ENCODE assay signal across 12 mouse cellular contexts in the genomic region with DNA sequence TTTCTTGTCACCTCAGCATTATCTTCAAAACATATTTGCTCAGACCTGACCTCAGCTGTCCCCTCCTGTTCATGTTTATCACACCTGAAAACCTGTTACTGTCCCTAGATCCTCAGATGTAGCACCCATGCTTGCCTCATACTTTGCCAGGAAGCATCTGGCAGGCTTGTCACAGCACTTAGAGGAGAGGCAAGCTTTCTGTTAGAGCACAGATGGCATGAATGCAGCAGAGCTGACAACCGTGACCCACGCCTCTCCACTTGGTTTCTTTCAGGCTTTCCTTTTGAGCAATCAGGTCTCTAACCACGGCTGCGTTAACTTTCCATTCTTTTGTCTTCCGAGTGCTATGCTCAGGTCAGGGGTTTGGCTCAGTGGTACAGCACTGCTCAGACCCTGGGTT. TPM values are rescaled to one million over a fixed set of nuclear protein-coding genes. Genes with fewer than 3 reads are reported as not detected.
DNase-seq lines count a peak whose midpoint lies in the region; ATAC-seq lines count a peak whose summit lies in the region.
"Had no signal": no experiment of that assay in that cellular context is flagged by ENCODE, and none has a peak within 500 bp of the region (broad histone marks: within the 10 kb centered on the region; RNA-seq: fewer than 3 reads in every experiment).

No protein-coding gene starts in this region.

- ATAC-seq in forebrain, embryonic 13.5 days = 0 out of 2 replicates have a peak, but pooled peaks have one; percentile 38
- no peak for ATAC-seq in forebrain, embryonic 11.5 days (replicated peaks; ENCODE audit: low FRiP score)
- no peak for ATAC-seq in liver, embryonic 13.5 days (ENCODE audit: low read depth)
- peak; percentile 80 for ATAC-seq in forebrain, embryonic 14.5 days
- no peak for ATAC-seq in midbrain, embryonic 12.5 days (ENCODE audit: low FRiP score, low read depth)
- no peak for ATAC-seq in heart, embryonic 11.5 days (replicated peaks; ENCODE audit: insufficient number of reproducible peaks, low FRiP score, low TSS enrichment)
- ATAC-seq: Patski had no signal

- H3K4me1 ChIP-seq in forebrain, embryonic 13.5 days = peaks cover 11% of the 10 kb centered on the region; the same call in 1 of the 2 replicates
- no peaks in the 10 kb centered on the region for H3K4me1 ChIP-seq in forebrain, embryonic 11.5 days (replicated peaks; ENCODE audit: control insufficient read depth, insufficient read depth, low read length)
- peaks cover 45% of the 10 kb centered on the region for H3K4me1 ChIP-seq in liver, embryonic 13.5 days (replicated peaks)
- H3K4me1 ChIP-seq in forebrain, embryonic 14.5 days (ENCODE audit: control insufficient read depth, insufficient read depth, low read length) = no peaks in the 10 kb centered on the region
- peaks cover 5% of the 10 kb centered on the region; the same call in 1 of the 2 replicates for H3K4me1 ChIP-seq in midbrain, embryonic 12.5 days
- no peaks in the 10 kb centered on the region for H3K4me1 ChIP-seq in heart, embryonic 11.5 days (ENCODE audit: control insufficient read depth, insufficient read depth, low read length)
- H3K4me1 ChIP-seq: heart, embryonic 15.5 days had no signal

- no peaks in the 10 kb centered on the region for H3K27me3 ChIP-seq in forebrain, embryonic 13.5 days
- H3K27me3 ChIP-seq in forebrain, embryonic 11.5 days (ENCODE audit: control insufficient read depth, insufficient read depth, low read length) = no peaks in the 10 kb centered on the region
- H3K27me3 ChIP-seq in liver, embryonic 13.5 days = no peaks in the 10 kb centered on the region
- H3K27me3 ChIP-seq in forebrain, embryonic 14.5 days (replicated peaks; ENCODE audit: control insufficient read depth, insufficient read depth, low read length) = no peaks in the 10 kb centered on the region
- no peaks in the 10 kb centered on the region for H3K27me3 ChIP-seq in midbrain, embryonic 12.5 days
- H3K27me3 ChIP-seq in heart, embryonic 11.5 days (ENCODE audit: control insufficient read depth, insufficient read depth, low read length) = no peaks in the 10 kb centered on the region
- H3K27me3 ChIP-seq: heart, embryonic 15.5 days; Patski had no signal

- H3K4me3 ChIP-seq in forebrain, embryonic 13.5 days = no peak overlapping the region
- no peak overlapping the region for H3K4me3 ChIP-seq in forebrain, embryonic 11.5 days (ENCODE audit: low read depth, low read length)
- no peak overlapping the region for H3K4me3 ChIP-seq in liver, embryonic 13.5 days (replicated peaks)
- no peak overlapping the region for H3K4me3 ChIP-seq in forebrain, embryonic 14.5 days (ENCODE audit: low read depth, low read length)
- H3K4me3 ChIP-seq in midbrain, embryonic 12.5 days = no peak overlapping the region
- no peak overlapping the region for H3K4me3 ChIP-seq in heart, embryonic 11.5 days (ENCODE audit: low read depth, low read length)
- H3K4me3 ChIP-seq: heart, embryonic 15.5 days; myocyte had no signal

- no peak overlapping the region for H3K4me2 ChIP-seq in forebrain, embryonic 13.5 days
- no peak overlapping the region for H3K4me2 ChIP-seq in forebrain, embryonic 11.5 days (ENCODE audit: low read depth, low read length, severe bottlenecking)
- no peak overlapping the region for H3K4me2 ChIP-seq in liver, embryonic 13.5 days
- no peak overlapping the region for H3K4me2 ChIP-seq in forebrain, embryonic 14.5 days (ENCODE audit: low read length)
- no peak overlapping the region for H3K4me2 ChIP-seq in midbrain, embryonic 12.5 days (replicated peaks)
- no peak overlapping the region for H3K4me2 ChIP-seq in heart, embryonic 11.5 days
- H3K4me2 ChIP-seq: heart, embryonic 15.5 days had no signal

- H3K9me3 ChIP-seq in forebrain, embryonic 13.5 days (replicated peaks) = no peaks in the 10 kb centered on the region
- H3K9me3 ChIP-seq in forebrain, embryonic 11.5 days (ENCODE audit: control insufficient read depth, low read length) = no peaks in the 10 kb centered on the region
- no peaks in the 10 kb centered on the region for H3K9me3 ChIP-seq in liver, embryonic 13.5 days (replicated peaks)
- no peaks in the 10 kb centered on the region for H3K9me3 ChIP-seq in forebrain, embryonic 14.5 days (replicated peaks; ENCODE audit: control insufficient read depth, low read length)
- H3K9me3 ChIP-seq in midbrain, embryonic 12.5 days = no peaks in the 10 kb centered on the region
- H3K9me3 ChIP-seq in heart, embryonic 11.5 days (replicated peaks; ENCODE audit: control insufficient read depth, low read length) = no peaks in the 10 kb centered on the region
- H3K9me3 ChIP-seq: heart, embryonic 15.5 days had no signal

- WGBS in forebrain, embryonic 13.5 days = 66% methylated on average over 5 of the region's 5 CpGs
- WGBS in forebrain, embryonic 11.5 days = 76% methylated on average over 5 of the region's 5 CpGs
- WGBS in liver, embryonic 13.5 days (ENCODE audit: insufficient replicate concordance) = 70% methylated on average over 5 of the region's 5 CpGs
- 58% methylated on average over 5 of the region's 5 CpGs for WGBS in forebrain, embryonic 14.5 days
- 56% methylated on average over 5 of the region's 5 CpGs for whole genome bisulfite sequencing in midbrain, embryonic 12.5 days
- WGBS in heart, embryonic 11.5 days (ENCODE audit: insufficient replicate concordance) = 85% methylated on average over 5 of the region's 5 CpGs

- H3K27ac ChIP-seq in forebrain, embryonic 13.5 days = peak overlapping the region; percentile 61
- no peak overlapping the region for H3K27ac ChIP-seq in forebrain, embryonic 11.5 days (ENCODE audit: low read depth, low read length)
- H3K27ac ChIP-seq in liver, embryonic 13.5 days = peak overlapping the region; percentile 18; the same call in 1 of the 2 replicates
- H3K27ac ChIP-seq in forebrain, embryonic 14.5 days (ENCODE audit: low read depth, low read length) = peak overlapping the region; percentile 70
- H3K27ac ChIP-seq in midbrain, embryonic 12.5 days (replicated peaks) = peak overlapping the region; percentile 46
- H3K27ac ChIP-seq in heart, embryonic 11.5 days (ENCODE audit: low read depth, low read length) = no peak overlapping the region
- H3K27ac ChIP-seq: heart, embryonic 15.5 days had no signal

- H3K9ac ChIP-seq in forebrain, embryonic 13.5 days = no peak overlapping the region
- no peak overlapping the region for H3K9ac ChIP-seq in forebrain, embryonic 11.5 days (ENCODE audit: low read length)
- H3K9ac ChIP-seq in liver, embryonic 13.5 days = no peak overlapping the region
- H3K9ac ChIP-seq in forebrain, embryonic 14.5 days (ENCODE audit: low read length) = no peak overlapping the region
- no peak overlapping the region for H3K9ac ChIP-seq in midbrain, embryonic 12.5 days (replicated peaks)
- no peak overlapping the region for H3K9ac ChIP-seq in heart, embryonic 11.5 days (ENCODE audit: low read depth, low read length)
- H3K9ac ChIP-seq: heart, embryonic 15.5 days had no signal

- H3K36me3 ChIP-seq in forebrain, embryonic 13.5 days (ENCODE audit: poor library complexity, severe bottlenecking) = peaks cover 90% of the 10 kb centered on the region
- no peaks in the 10 kb centered on the region; the same call in 1 of the 2 replicates for H3K36me3 ChIP-seq in forebrain, embryonic 11.5 days (ENCODE audit: control insufficient read depth, insufficient read depth, low read length)
- H3K36me3 ChIP-seq in liver, embryonic 13.5 days = peaks cover 96% of the 10 kb centered on the region
- peaks cover 87% of the 10 kb centered on the region for H3K36me3 ChIP-seq in forebrain, embryonic 14.5 days (ENCODE audit: control insufficient read depth, insufficient read depth, low read length)
- peaks cover 67% of the 10 kb centered on the region for H3K36me3 ChIP-seq in midbrain, embryonic 12.5 days
- peaks cover 56% of the 10 kb centered on the region for H3K36me3 ChIP-seq in heart, embryonic 11.5 days (ENCODE audit: control insufficient read depth, insufficient read depth, low read length)

- no peak for DNase-seq in forebrain, embryonic 11.5 days (ENCODE audit: low spot score)
- DNase-seq in liver, embryonic 13.5 days = no peak
- DNase-seq in liver = no peak
- peak; percentile 65 for DNase-seq in forebrain, embryonic 14.5 days (ENCODE audit: low spot score)
- DNase-seq in right cerebral cortex, postnatal 4 days = no peak
- DNase-seq: kidney, adult 9 months had no signal

RNA-seq across cellular contexts. Expression of gene Zfyve21, which starts 15.5 kb away (rescaled TPM):
- polyA plus RNA-seq in forebrain, embryonic 13.5 days (2015; fragmentation: Nextera tagmentation; extraction: Ambion mirVana) = 42.4 and 45.6 TPM in 2 replicates
- polyA plus RNA-seq in forebrain, embryonic 11.5 days (2014; fragmentation: Nextera tagmentation; extraction: Ambion mirVana) = 66.5 and 68.4 TPM in 2 replicates
- 53.3 and 54.7 TPM in 2 replicates for polyA plus RNA-seq in liver, embryonic 13.5 days (2015; fragmentation: Nextera tagmentation; extraction: Ambion mirVana)
- polyA plus RNA-seq in forebrain, embryonic 14.5 days (2014; fragmentation: Nextera tagmentation; extraction: Ambion mirVana) = 43.0 and 45.0 TPM in 2 replicates
- polyA plus RNA-seq in midbrain, embryonic 12.5 days (2016; fragmentation: Nextera tagmentation; extraction: Ambion mirVana) = 54.1 and 57.5 TPM in 2 replicates
- polyA plus RNA-seq in heart, embryonic 11.5 days (2014; fragmentation: Nextera tagmentation; extraction: Ambion mirVana) = 83.3 and 93.7 TPM in 2 replicates

RNA-seq across cellular contexts. Expression of gene Xrcc3, which starts 15.8 kb away (rescaled TPM):
- polyA plus RNA-seq in forebrain, embryonic 13.5 days (2015; fragmentation: Nextera tagmentation; extraction: Ambion mirVana) = 5.5 and 6.6 TPM in 2 replicates
- polyA plus RNA-seq in forebrain, embryonic 11.5 days (2014; fragmentation: Nextera tagmentation; extraction: Ambion mirVana) = 19.6 and 20.1 TPM in 2 replicates
- 3.9 and 5.1 TPM in 2 replicates for polyA plus RNA-seq in liver, embryonic 13.5 days (2015; fragmentation: Nextera tagmentation; extraction: Ambion mirVana)
- 3.0 and 3.7 TPM in 2 replicates for polyA plus RNA-seq in forebrain, embryonic 14.5 days (2014; fragmentation: Nextera tagmentation; extraction: Ambion mirVana)
- polyA plus RNA-seq in midbrain, embryonic 12.5 days (2016; fragmentation: Nextera tagmentation; extraction: Ambion mirVana) = 7.4 and 7.9 TPM in 2 replicates
- 7.9 and 8.8 TPM in 2 replicates for polyA plus RNA-seq in heart, embryonic 11.5 days (2014; fragmentation: Nextera tagmentation; extraction: Ambion mirVana)

Comparison
In these comparisons a context has a peak if more than half of its experiments do, and no peak if none do; other contexts are left out.
1. ATAC-seq: peak in forebrain, embryonic 13.5 days (single experiment) and forebrain, embryonic 14.5 days (single experiment); none in forebrain, embryonic 11.5 days (single experiment), liver, embryonic 13.5 days (single experiment), midbrain, embryonic 12.5 days (single experiment) and heart, embryonic 11.5 days (single experiment).
2. H3K27ac ChIP-seq: peak in forebrain, embryonic 13.5 days (single experiment), liver, embryonic 13.5 days (single experiment), forebrain, embryonic 14.5 days (single experiment) and midbrain, embryonic 12.5 days (single experiment); none in forebrain, embryonic 11.5 days (single experiment) and heart, embryonic 11.5 days (single experiment).